Mouse (Mus musculus): ENCODE results near the gene Ssxb5. TPM values are rescaled to one million over a fixed set of nuclear protein-coding genes. Genes with fewer than 3 reads are reported as not detected.
"Not testable (repeated sequence)": the region's sequence is repeated elsewhere in the genome, so short reads cannot be mapped to it uniquely, and the experiment has no call there.

Gene Ssxb5
- polyA plus RNA-seq (2014; fragmentation: Nextera tagmentation; extraction: Ambion mirVana): 0.39 TPM in 1 of 2 replicates, not detected in the other

DNA sequence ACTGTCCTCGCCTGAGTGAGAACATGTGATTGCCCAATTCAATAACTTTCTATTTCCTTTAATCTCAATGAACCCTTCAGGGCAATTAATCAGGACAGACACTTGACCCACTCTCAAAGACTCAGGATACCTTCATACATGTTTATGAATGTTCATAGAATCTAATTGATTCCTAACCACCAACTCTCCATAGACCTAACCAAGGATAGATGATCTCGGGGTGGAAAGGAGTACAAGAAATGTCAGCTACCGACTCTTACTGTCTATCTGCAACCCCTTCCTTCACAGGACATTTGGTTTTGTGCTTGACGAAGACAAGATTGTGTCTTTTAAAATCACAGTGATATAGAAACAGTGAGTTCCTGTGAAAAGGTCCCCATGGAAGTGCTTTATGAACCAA is at the start of gene Ssxb5:
TSS of gene Ssxb5 (plus strand) at position 301 of the 400 bp plus-strand sequence.
- not testable (repeated sequence) for H3K4me3 ChIP-seq (ENCODE audit: low read length); H3K4me2 ChIP-seq (replicated peaks; ENCODE audit: low read depth, low read length); H3K9ac ChIP-seq (ENCODE audit: low read depth, low read length); H3K27ac ChIP-seq (ENCODE audit: low read depth, low read length); H3K27me3 ChIP-seq (ENCODE audit: control insufficient read depth, insufficient read depth, low read length); H3K36me3 ChIP-seq (ENCODE audit: control insufficient read depth, insufficient read depth, low read length); H3K9me3 ChIP-seq (ENCODE audit: control insufficient read depth, low read length); H3K4me1 ChIP-seq (ENCODE audit: control insufficient read depth, insufficient read depth, low read length); ATAC-seq (ENCODE audit: low FRiP score, low TSS enrichment)
- WGBS: 79% methylated on average over 4 of the region's 4 CpGs

DNA sequence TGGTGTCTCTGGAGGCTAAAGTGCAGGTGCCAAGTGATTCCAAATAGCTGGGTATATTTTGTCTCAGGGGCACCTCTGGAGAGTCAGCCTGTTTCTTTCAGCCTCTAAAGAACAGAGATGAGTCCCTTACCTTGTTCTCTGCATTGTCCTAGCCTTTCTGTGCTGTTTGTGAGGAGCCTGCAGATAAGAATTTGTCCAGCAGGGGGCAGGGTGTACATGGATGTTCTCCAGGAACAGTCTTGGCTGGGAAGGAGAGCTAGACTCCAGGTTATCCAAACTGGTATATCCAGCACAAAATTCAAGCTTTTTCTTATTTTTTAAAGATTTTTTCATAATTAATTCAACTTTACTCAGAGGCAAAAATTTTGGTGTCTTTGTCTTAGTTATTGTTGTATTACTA is 28.6 kb downstream of the Ssxb5 start:
- Histone ChIP-seq H3K9me3 (ENCODE audit: control insufficient read depth, low read length) (no peaks in the 10 kb centered on the region), H3K36me3 (ENCODE audit: control insufficient read depth, insufficient read depth, low read length) (no peaks in the 10 kb centered on the region), H3K27ac (ENCODE audit: low read depth, low read length) (no peak overlapping the region), H3K4me1 (ENCODE audit: control insufficient read depth, insufficient read depth, low read length) (no peaks in the 10 kb centered on the region), H3K4me2 (replicated peaks; ENCODE audit: low read depth, low read length) (no peak overlapping the region), H3K9ac (ENCODE audit: low read depth, low read length) (no peak overlapping the region), H3K27me3 (ENCODE audit: control insufficient read depth, insufficient read depth, low read length) (no peaks in the 10 kb centered on the region), H3K4me3 (ENCODE audit: low read length) (no peak overlapping the region)
- ATAC-seq (ENCODE audit: low FRiP score, low TSS enrichment): no peak

DNA sequence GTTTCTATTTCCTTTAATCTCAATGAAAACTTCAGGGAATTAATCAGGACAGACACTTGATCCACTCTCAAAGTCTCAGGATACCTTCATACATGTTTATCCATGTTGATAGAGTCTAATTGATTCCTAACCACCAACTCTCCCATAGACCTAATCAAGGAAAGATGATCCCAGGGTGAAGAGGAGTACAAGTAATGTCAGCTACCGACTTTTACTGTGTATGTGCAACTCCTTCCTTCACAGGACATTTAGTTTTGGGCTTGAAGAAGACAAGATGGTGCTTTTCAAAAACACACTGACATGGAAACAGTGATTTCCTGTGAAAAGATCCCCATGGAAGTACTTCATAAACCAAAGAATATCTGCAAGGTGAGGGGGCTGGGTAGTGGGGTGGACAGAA is 40.2 kb downstream of the Ssxb5 start, which contains the start of gene Gm6592:
TSS of gene Gm6592 (plus strand) at position 301 of the 400 bp plus-strand sequence.
- 76% methylated on average over 1 of the region's 1 CpGs for WGBS
- H3K27me3 ChIP-seq (ENCODE audit: control insufficient read depth, insufficient read depth, low read length): no peaks in the 10 kb centered on the region
- no peak within 1 kb of the TSS for H3K9ac ChIP-seq (ENCODE audit: low read depth, low read length)
- no peaks in the 10 kb centered on the region for H3K9me3 ChIP-seq (ENCODE audit: control insufficient read depth, low read length)
- H3K36me3 ChIP-seq (ENCODE audit: control insufficient read depth, insufficient read depth, low read length): no peaks in the 10 kb centered on the region
- H3K4me1 ChIP-seq (ENCODE audit: control insufficient read depth, insufficient read depth, low read length): no peaks in the 10 kb centered on the region
- H3K4me2 ChIP-seq (replicated peaks; ENCODE audit: low read depth, low read length): no peak within 1 kb of the TSS
- H3K4me3 ChIP-seq (ENCODE audit: low read length): no peak within 1 kb of the TSS
- no peak for ATAC-seq (ENCODE audit: low FRiP score, low TSS enrichment)
- no peak within 1 kb of the TSS for H3K27ac ChIP-seq (ENCODE audit: low read depth, low read length)

DNA sequence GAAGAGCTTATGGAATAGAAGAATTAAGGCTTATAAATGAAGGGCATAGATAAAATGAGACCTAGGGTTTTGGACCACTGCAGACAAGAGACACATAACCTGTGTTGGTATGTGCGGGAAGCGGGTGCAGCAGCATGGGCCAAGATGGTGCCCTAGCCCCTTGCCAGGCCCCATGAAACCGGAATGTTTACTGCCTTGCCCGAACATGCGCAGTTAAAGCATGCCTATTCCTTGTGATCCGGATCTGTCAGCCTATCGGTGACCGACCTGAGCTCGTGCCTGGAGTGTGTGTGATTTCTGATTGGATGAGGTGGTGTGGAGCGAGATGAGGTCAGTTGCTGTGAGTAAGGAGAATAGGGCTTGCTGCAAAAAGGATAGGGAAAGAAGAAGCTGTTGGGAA is 49.0 kb downstream of the Ssxb5 start:
- Histone ChIP-seq H3K27me3 (ENCODE audit: control insufficient read depth, insufficient read depth, low read length) (no peaks in the 10 kb centered on the region), H3K9ac (ENCODE audit: low read depth, low read length) (no peak overlapping the region), H3K27ac (ENCODE audit: low read depth, low read length) (no peak overlapping the region), H3K4me2 (replicated peaks; ENCODE audit: low read depth, low read length) (no peak overlapping the region), H3K9me3 (ENCODE audit: control insufficient read depth, low read length) (no peaks in the 10 kb centered on the region), H3K4me3 (ENCODE audit: low read length) (no peak overlapping the region), H3K4me1 (ENCODE audit: control insufficient read depth, insufficient read depth, low read length) (no peaks in the 10 kb centered on the region), H3K36me3 (ENCODE audit: control insufficient read depth, insufficient read depth, low read length) (no peaks in the 10 kb centered on the region)
- ATAC-seq (ENCODE audit: low FRiP score, low TSS enrichment): no peak
- WGBS: 90% methylated on average over 10 of the region's 10 CpGs

Other genes with a start within 250 kb of the Ssxb5 start
- not detected in 2 replicates for gene Ssxb3, start 211.9 kb upstream of the Ssxb5 start, polyA plus RNA-seq (2014; fragmentation: Nextera tagmentation; extraction: Ambion mirVana)
- gene Ssxb8, start 112.8 kb upstream of the Ssxb5 start, polyA plus RNA-seq (2014; fragmentation: Nextera tagmentation; extraction: Ambion mirVana): not detected in 2 replicates
- gene Ssx9, start 55.3 kb upstream of the Ssxb5 start, polyA plus RNA-seq (2014; fragmentation: Nextera tagmentation; extraction: Ambion mirVana): not detected in 2 replicates
- gene Gm6592, start 40.3 kb downstream of the Ssxb5 start, polyA plus RNA-seq (2014; fragmentation: Nextera tagmentation; extraction: Ambion mirVana): not detected in 2 replicates
- not detected in 2 replicates for gene Gm5751, start 70.6 kb downstream of the Ssxb5 start, polyA plus RNA-seq (2014; fragmentation: Nextera tagmentation; extraction: Ambion mirVana)
- 4.1 and 5.6 TPM in 2 replicates for gene B630019K06Rik, start 88.7 kb downstream of the Ssxb5 start, polyA plus RNA-seq (2014; fragmentation: Nextera tagmentation; extraction: Ambion mirVana)
- not detected in 2 replicates for gene Fthl17b, start 159.3 kb downstream of the Ssxb5 start, polyA plus RNA-seq (2014; fragmentation: Nextera tagmentation; extraction: Ambion mirVana)
- not detected in 2 replicates for gene Fthl17c, start 172.9 kb downstream of the Ssxb5 start, polyA plus RNA-seq (2014; fragmentation: Nextera tagmentation; extraction: Ambion mirVana)
- not detected in 2 replicates for gene Fthl17d, start 183.1 kb downstream of the Ssxb5 start, polyA plus RNA-seq (2014; fragmentation: Nextera tagmentation; extraction: Ambion mirVana)
- not detected in 2 replicates for gene Fthl17e, start 229.8 kb downstream of the Ssxb5 start, polyA plus RNA-seq (2014; fragmentation: Nextera tagmentation; extraction: Ambion mirVana)